Mouse (Mus musculus) 416B (cell line): ENCODE measurements around the gene Hoxa13.

Source experiments
- DNase-seq: peaks from one replicate; pipeline ENCODE4 v3.0.0; 2011; ENCODE audit warnings: low read depth

Gene Hoxa13

DNA sequence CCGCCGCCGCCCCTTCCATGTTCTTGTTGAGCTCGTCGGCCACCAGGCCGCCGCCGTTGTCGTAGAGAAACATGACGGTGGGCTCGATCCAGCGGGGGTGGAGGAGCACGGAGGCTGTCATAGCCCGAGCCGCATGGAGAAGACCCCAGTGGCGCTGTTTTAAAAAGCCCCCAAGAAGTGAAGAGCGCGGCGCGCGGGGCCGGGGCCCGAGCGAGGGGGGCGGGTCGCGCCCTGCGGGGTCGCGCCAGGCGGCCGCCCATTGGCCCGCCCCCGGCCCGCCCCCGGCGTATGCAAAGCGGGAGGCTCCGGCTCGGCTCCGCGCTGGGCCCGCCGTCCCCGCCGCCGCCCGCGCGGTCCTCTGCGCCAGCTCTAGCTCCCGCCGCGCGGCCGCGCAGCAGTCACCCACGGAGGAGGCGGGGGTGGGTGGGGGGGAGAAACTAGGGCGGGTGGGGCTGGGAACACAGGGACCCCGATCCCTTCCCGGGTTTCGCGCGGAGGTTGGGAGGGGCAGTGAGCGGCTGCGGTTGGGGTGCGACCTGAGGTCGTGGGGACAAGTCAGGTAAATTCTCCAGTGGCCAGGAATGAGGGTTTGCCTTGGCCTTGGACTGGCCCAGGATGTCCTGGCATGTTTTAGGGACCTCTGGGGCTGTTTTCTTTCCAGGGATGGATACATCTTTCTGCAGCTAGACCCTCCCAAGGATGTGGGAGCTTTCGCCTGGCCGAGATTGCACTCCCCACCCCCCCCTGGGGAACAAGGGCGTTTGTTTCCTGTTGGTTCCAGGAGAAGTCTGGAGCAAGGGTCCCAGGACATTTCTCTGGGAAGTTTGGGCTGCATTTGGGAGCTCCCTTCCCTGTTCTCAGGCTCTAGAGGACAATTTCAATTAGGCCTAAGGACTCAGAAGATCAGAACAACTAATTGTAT lies at the start of gene Hoxa13:
TSS of gene Hoxa13 (minus strand) at position 227 of the 922 bp plus-strand sequence.
- no peak for DNase-seq

DNA sequence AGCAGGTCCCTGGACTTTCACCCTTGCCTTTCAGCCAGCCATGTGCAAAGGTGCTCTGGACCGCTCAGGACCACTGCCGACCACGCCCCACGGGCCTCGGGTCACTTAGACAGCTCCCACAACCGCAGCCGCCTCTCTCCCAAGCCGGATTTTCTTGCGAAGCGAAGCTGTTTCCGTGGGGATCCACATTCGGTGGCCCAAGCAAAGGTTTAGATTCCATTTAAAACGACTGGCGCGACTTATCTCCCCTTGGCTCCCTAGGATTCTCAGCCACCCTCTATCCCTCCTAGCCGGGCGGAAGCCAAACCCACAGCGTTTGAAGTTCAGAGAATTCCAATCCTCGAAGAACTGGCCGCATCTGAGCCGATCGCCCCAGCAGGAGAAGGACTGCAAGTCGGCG lies 49.7 kb upstream of the Hoxa13 start:
- no peak for DNase-seq

DNA sequence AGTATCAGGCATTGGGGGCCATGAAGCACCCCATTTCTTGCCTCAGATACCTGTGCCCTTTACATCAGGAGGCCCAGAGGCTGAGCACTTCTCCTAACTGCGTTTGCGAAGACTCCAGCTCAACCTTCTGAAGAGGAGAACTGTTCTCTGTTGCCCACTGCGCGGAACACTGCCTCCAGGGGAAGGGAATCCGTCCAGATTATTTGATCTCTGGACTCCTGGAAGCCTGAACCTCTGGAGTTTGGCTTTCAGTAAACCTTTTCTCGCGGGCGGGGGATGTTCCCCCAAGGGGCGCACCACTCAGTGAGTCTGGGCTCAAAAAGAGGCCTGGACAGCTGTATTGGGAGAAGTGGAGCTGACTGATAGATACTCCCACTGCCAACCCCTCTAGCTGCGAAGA lies 49.1 kb upstream of the Hoxa13 start:
- DNase-seq: no peak

DNA sequence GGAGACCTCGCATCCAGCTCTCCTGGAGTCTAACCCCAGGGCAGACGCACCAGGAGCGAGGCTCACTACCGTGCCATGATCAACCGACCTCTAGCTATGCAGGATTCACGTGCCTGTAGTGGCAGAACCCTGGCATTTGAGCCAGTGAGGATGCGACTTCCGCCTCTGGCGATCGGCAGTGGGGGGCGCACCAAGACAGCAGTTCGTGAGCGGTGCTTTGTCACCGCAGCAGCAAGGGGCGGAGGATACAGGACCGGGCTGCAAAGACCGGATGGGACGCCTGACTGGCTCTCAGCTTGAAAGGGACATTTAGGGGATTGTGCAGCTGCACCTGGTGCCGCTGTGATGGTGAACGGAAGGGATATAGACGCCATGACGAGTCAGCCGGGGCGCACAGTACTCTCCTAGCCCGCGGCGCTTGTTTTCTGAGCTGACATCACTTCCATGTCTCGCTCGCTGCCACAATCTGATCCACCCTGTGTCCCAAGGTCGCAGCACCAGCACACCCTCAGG lies 45.3 kb upstream of the Hoxa13 start:
- no peak for DNase-seq

DNA sequence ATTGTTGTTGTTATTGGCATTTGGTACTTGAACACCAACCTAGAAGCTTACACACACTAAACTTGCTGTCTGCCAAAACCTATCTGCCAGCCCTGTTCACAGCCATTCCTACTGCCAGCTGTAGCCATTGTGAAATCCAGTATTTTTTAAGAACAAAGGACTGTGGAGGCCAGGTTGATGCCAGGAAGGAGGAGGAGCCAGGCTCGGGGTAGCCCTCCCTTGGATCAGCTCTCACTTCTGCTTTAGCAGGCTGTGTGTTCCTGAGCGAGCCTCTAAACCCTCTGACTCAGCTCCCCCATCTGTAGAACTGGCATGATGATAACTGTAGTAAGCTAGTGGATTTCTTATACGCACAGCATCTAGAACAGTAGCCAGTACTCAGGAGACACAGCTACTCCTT lies 42.7 kb upstream of the Hoxa13 start:
- peak; percentile 33 for DNase-seq

DNA sequence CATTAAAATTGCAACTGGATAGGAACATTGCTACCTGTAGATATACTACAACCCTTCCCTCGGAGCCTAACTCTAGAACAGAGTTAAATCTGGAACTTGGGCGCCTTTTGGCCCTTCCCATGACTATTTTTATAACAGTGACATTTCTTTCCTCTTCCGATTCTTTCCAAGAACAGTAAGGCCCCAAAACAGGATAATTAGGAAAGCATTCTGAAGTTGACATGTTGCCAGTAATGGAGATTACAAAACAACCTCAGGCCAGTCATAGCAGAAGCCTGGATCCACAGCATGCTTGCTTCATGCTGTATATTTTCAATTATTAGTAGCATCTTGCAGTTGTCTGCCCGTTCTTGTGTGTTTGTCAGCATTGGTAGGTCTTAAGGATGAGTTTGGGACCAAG lies 40.1 kb upstream of the Hoxa13 start:
- no peak for DNase-seq

DNA sequence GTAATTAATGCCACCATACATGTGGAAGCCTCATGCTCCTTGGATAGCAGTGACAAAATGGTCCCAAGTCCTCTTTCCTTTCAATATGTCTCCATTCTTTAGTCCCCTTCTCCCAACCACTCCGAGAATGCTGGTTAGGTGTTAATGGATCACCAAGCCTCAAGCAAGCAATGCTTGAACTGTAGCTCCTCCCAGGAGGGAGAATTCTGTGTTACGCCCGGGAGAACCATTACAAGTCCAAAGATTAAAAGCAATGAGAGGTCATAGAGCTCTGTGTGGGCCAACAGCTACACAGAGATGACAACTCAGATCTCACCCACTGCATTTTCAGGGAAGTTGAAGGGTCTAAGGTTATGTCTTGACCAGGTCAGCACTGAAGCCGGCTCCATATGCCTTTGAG lies 37.8 kb upstream of the Hoxa13 start:
- DNase-seq: no peak

DNA sequence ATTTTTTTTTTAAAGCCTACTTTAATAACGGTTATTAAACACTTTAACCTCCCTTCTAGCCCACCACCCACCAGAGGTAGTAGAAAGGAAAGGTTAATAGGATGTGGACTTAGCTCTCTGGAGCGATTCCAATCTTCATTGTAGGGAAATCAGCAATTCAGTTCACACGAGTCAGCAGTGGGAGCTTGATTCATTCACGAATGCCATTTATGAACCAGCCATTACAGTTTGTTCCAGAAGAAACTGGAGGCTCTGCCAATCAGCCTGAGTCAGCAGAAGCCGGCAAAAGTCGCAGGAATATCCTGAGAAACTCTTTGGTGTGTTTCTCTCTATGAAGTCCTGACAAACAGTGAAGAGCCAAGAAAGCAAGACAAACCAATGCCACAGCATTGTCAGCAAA lies 33.9 kb upstream of the Hoxa13 start:
- no peak for DNase-seq

DNA sequence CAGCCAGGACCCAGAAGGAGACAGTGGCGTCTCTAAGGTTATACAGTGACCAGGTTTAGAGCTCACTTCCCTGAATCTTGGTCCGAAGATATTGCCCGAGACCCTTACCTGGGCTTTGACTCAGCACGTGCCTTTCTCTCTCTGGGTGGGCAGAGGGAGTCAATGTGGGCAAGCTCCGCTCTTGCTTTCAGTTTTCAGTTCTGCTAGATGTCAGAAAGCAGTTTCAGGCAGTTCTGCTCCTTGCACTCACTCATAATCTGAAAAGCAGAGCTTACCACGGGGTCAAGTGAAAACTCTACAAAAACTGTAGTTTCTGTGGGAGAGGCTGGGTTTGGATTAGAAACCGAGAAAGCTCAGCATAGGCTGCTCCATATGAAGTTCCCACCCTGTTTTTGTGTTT lies 31.6 kb upstream of the Hoxa13 start:
- DNase-seq: no peak

DNA sequence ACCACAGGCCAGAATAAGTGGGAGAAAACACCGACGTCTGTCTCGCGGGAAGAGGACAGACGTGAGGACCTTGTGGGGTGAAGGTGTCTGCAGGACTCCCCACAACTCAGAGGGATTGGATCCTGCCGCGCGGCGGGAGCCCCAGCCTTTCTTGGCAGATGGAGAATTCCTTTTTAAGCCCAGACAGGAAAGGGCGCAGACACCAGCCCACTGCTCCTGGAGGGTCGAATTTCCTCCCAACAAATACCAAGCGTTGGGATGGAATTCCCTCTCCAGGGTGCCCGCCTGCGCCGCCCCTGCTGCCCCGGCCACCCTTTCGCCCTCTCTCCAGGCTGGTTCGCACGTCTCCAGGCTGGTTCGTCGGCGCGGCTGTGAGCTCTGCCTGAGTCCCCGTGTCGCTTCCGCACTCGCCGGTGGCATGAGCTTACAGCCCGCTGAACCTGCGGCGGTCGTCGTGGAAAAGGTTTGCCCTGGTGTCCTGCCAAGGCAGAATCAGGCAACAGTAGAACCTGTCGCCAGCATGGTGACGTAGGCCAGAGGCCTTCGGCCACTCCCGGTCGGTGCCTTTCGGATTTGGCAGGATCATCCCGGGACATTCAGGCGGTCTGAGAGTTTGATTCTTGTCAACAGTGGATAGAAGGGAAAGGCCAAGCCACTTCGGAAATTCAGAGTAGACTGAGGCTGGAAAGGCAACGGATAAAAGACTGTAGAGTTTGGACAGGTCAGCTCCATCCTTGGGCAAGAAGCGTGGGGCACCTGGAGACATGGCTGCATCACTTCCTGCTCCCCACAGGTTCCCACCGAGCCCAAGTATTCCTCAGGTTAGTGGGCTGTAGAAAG lies 30.6 kb upstream of the Hoxa13 start:
- no peak for DNase-seq

DNA sequence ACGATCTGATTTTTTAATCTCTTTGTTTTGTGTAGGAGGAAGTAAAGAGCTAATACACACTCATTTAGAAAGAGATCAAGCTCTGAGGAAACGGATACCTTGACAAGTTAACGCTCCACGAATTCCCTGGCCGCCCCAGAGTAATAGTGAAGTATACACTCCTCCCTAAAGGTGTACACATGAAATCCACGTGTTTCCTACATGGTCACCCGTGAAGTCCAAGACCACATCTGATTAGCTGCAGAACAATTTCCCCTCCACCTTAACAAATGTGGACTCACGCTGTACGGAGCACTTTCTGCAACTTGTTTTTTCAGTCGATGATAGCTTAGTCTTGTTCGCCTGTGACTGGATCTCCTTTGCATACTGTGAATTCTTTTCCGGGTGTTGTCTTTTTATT lies 29.5 kb upstream of the Hoxa13 start:
- DNase-seq: no peak

DNA sequence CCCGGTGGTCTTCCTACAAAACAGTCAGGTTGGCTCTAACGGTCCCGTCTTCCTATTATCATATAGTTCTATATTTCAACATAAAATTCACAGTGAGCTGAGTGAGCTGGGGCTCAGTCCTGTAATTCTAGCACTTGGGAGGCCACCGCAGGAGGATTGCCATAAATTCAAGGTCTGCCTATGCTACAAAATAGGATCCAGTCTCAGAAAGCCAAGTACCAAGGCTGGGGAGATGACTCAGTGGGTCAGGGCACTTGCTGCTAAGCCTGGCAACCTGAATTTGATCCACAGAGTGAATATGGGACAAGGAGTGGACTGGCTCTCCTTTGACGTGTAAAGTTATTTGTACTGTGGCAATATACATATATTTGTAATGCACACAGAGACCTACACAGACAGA lies 23.2 kb upstream of the Hoxa13 start:
- no peak for DNase-seq

DNA sequence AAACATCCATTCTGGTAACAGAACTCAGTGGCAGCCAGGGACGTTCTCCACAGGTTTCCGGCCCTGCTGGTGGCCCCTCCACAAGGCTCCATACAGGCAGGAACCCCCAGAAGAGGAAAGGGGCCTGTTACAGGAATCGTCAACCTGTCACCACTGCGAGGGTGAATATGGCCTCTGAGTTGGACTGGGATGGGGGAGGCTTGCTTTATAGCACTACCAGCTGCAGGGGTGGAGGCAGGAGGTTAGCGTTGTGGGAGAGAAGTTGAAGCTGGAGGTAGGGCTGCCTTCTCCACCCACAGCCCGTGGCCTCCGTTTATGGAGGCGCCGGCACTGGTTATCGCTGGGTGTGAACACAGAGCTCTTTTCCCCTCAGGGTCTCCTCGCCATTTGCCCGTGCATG lies 20.4 kb upstream of the Hoxa13 start:
- DNase-seq: no peak

DNA sequence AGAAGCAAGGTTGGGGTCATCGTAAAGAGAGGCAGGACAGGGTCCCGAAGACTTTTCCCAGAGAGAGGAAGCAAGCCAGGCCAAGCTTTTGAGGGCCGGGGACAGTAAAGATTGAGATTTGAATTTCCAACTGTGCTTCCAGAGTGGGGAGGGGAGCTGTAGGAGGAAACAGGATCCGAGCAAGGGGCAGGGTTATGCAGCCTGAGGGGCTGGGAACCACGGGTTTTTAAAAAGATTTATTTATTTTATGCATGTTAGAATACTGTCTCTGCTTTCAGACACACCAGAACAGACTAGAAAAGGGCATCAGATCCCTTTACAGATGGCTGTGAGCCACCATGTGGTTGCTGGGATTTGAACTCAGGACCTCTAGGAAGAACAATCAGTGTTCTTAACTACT lies 16.2 kb upstream of the Hoxa13 start:
- DNase-seq: no peak

DNA sequence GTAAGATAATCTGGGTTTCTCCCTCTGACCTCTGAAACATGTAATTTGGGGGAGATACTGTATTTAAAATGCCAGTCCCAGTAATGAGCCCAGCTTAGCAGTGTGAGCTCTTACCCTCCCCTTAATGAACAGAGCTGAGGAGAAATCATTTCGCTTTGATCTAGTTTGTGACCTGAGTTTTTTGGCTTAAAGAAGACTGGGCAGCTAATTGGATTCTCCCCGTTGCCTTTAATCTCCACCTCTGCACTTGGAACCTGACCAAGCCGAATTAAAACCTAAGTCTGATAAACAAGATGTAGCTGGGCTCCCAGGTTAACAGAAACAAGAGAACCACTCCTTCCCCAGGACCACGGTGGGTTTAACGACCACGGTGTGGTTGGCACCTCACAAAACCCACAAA lies 15.7 kb upstream of the Hoxa13 start:
- DNase-seq: no peak

DNA sequence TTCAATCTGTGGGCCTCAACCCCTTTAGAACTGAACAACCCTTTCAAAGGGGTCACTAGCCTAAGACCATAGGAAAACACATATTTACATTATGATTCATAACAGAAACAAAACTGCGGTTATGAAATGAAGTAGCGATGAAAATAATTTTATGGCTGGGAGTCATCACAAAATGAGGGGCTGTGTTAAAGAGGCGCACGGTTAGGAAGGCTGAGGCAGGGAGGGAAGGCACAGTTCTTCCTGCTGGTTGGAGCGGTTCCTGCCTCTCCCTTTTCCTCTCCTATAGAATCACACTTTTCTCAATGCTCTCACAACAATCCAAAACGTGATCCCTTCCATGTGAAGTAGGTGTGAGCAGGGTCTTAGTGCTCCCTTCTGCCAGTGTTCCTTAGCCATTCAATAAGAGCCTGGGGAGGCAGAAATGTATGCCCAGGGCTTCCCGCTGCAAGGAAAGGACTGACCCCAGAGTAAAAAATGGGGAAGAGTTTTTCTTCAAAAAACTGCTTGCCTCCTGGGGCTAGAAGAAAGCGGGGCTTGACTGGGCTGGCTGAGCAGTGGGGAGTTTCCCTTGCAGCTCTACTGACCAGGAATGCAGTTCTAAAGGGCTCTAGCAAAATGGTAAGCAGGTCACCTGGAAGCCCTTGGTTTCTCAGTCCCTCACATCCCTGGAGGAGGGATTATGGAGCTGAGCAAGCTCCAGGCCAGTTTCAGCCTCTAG lies 15.0 kb upstream of the Hoxa13 start:
- no peak for DNase-seq

DNA sequence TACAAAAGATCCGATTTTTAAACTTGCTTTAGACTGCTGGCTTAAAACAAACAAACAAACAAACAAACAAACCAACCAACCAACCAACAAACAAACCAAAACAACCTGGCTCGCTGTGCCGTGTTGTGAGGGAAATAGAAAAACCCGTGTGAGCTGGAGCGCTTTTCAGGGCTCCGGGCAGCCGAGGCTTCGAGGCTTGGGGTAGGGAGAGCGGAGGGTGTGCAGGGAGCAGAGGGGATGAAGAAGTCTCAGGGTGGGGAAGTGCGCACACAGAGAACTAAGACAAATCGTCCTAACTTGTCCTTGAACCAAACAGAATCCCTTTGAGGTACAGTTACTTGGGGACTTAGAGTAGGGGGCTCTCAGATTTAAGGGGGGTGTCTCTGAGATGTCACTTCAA lies 13.9 kb upstream of the Hoxa13 start:
- DNase-seq: no peak

DNA sequence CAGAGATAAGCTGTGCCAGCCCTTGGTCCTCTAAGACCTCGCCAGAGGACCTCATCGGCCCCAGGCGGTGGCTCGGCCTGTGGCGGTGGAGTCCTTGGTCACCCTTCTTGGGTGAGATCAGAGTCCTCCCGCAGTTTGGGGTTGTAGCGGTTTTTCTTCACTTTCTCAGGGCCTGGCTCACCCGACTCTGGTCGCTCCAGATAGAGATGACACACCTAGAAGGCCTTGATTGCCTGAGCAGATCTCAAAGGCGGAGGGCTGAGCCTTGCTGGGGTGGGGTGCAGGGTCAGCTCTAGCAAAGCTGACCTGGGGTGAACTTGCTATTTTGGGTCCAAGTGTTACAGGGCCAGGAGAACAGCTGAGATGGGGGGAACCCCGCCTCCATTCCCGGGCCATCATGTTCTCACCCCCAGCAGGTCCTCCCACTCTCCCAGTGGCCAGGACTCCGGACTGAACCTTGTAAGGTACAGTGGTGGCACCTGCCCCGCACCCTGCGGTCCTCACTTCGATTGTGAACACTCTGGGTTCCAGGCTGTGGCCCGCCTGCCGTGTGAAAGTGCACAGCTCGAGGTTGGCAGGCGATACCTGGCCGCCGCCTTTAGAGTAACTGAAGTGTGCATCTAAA lies 13.1 kb upstream of the Hoxa13 start:
- no peak for DNase-seq

DNA sequence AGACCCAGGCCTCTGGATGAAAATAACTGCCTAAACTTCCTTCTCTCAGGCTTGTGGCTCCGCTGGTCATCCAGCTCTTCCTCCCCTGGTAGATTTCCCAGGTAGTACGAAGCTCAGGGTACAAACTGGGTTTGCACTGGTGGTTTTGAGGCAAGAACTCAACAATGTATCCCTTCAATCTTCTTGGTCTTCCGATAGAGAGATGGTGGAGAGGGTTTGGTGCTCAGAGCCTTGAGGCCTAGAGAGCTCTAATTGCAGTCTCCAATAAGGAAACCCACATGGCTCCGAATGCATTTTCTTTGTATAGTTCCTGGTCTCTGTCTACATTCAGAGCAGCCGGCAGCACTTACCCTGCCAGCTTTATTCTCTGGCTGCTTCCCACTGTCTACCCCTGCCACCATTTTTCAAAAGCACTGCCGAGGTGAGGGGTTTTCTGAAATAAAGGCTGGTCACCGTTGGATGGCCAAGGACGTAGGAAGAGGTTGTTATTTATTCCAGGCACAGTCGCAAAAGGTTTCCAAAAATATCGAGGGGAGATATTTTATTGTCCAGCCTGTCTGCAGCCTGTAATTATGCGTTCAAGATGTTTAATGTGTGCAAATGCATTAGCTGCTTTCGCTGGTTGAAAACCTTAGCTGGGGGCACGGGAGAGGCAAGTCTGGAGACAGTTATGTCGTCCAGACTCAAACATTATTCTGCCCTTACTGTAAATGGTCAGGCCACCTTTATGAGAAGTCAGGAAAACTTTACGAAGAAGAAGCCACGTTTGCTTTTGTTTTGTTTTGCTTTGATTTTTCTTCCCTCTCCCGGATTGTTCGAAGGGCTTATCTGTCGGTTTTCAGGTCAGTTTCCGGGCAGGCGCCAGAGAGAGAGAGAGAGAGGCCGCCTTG lies 12.3 kb upstream of the Hoxa13 start:
- DNase-seq: no peak

DNA sequence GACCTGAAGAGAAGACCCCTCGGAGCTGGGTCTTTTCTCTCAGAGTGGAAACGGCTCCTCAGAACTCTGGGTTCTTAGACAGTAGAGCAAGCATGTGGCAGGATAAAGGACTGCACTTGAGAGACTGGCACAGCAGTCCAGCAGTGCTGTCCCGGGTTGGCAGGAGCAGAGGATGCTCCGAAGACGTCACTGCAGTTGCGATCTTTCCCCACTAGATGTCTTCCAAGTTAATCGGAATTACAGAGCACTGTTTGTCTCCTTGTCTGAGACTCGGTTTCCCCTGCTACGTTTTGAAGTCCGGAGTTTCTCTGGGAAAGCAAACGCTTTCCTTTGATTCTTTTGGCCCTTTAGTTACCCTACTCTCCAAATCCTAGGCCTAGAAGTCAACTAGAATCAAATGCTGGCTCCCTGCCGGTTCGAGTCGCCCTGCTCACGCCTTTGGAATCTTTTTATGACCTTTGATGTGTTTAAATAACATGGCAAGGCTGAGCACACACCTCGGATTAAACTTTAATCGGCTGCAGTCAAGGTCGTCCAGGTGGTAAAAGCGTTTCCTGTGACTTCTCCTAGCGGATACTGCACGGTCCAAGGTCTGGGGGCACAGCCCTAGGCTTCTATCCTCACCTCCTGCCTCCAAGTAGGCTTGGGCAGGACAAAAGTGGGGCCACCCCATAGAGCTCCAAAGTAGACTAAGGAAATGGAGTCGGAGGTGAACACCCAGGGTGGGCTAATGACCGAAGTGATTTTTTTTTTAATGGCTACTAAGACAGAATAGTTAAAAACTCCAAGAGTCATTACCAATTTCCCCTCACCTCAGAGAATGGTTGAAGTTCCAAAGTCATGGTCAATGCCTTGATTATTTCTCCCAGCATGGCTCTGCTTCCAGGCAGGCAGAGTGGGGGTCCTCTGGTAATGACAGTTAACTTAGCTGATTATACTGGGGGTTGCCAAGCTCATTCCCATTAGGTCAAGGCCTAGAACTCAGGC lies 10.1 kb upstream of the Hoxa13 start:
- peak; percentile 42 for DNase-seq
